Mouse (Mus musculus) hindbrain, postnatal 0 days (tissue): ENCODE results near the gene Spata18. TPM values are rescaled to one million over a fixed set of nuclear protein-coding genes. Genes with fewer than 3 reads are reported as not detected.

Experiments
- ATAC-seq: fragments of 200-750 bp; cut with Nextera tagmentation; 2 replicates; pipeline ENCODE4 v1.8.0; 2017; ENCODE audit warnings: mild to moderate bottlenecking, moderate TSS enrichment, moderate library complexity
- DNase-seq: peaks from one replicate; pipeline ENCODE4 v3.0.0-alpha.2; 2015; ENCODE audit warnings: low spot score
- H3K27ac ChIP-seq: fragments of 300-500 bp; sonication (generic); 2 replicates; pipeline ENCODE4 v1.5.1; 2014; ENCODE audit warnings: mild to moderate bottlenecking
- H3K27me3 ChIP-seq: fragments of 300-500 bp; sonication (generic); 2 replicates; pipeline ENCODE4 v1.6.1; 2014; ENCODE audit warnings: low read length, mixed read lengths; ENCODE audit not compliant: insufficient read depth
- H3K36me3 ChIP-seq: fragments of 300-500 bp; sonication (generic); 2 replicates; pipeline ENCODE4 v1.6.1; 2014; ENCODE audit warnings: low read length, mixed read lengths; ENCODE audit not compliant: insufficient read depth
- H3K4me1 ChIP-seq: fragments of 300-500 bp; sonication (generic); 2 replicates; pipeline ENCODE4 v1.6.1; 2014; ENCODE audit warnings: antibody characterized with exemption, low read length, mixed read lengths; ENCODE audit not compliant: insufficient read depth
- H3K4me2 ChIP-seq: fragments of 300-500 bp; sonication (generic); 2 replicates; pipeline ENCODE4 v1.6.1; 2014; ENCODE audit warnings: low read depth, mild to moderate bottlenecking, low read length, moderate library complexity, mixed read lengths
- H3K4me3 ChIP-seq: fragments of 300-500 bp; sonication (generic); 2 replicates; pipeline ENCODE4 v1.5.1; 2014; ENCODE audit warnings: low read length
- H3K9ac ChIP-seq: fragments of 300-500 bp; sonication (generic); replicated peaks from 2 replicates; pipeline ENCODE4 v1.6.1; 2014; ENCODE audit warnings: mild to moderate bottlenecking, low read length, moderate library complexity, mixed read lengths
- H3K9me3 ChIP-seq: fragments of 300-500 bp; sonication (generic); 2 replicates; pipeline ENCODE4 v1.6.1; 2016; ENCODE audit warnings: low read length, mixed read lengths
- CTCF ChIP-seq: IDR thresholded peaks from 2 replicates; pipeline ENCODE4 v1.5.1; 2016; ENCODE audit warnings: antibody characterized with exemption, control low read depth, low read depth
- WGBS: fragments of 180-500 bp; shearing (Covaris S2); extraction: QIAGEN DNeasy Blood & Tissue Kit; methylation state at CpG from one replicate; pipeline ENCODE4 v1.1.7; 2014; 5-methylcytosine and 5-hydroxymethylcytosine counted together
- polyA plus RNA-seq: library from polyadenylated mRNA; unstranded; fragments of >200 nt; fragmentation: Nextera tagmentation; extraction: Ambion mirVana; gene quantifications from 2 replicates; pipeline ENCODE4 v1.2.1, GENCODE M21; 2015
- total RNA-seq: library from RNA; depleted of rRNA; stranded (reverse); fragments of >200 nt; gene quantifications from 2 replicates; pipeline ENCODE4 v1.2.3, GENCODE M21; 2014

Gene Spata18
- total and polyA plus RNA-seq, 2 experiments from 2014 or later = 1.1 to 1.2 TPM

DNA sequence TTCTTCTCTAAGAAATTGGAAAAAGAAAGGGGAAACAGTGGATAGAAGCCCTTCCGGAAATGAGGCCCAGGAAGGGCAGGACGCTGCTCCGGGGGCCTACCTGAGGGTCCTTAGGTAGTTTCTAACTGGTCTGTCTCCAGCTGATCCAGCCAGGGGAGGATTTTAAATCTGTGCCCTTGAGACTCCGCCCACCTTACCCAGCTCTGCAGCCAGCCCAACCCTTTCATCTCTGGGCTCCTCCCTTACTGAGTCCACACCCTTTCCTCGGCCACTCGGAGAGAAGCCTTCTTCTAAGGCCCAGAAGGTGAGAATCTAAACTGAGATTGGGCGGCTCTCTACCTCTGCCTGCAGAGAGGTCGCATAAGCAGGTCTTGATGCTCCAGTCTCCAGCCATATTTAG is 18.9 kb upstream of the Spata18 start, which contains the start of gene Lrrc66:
Gene Lrrc66, minus strand, starts transcription at position 236 of the 400 bp plus-strand sequence.
- Histone ChIP-seq H3K9me3 (peaks cover 3% of the 10 kb centered on the region; the same call in 1 of the 2 replicates), H3K27me3 (no peaks in the 10 kb centered on the region), H3K9ac (no peak within 1 kb of the TSS), H3K4me3 (no peak within 1 kb of the TSS), H3K36me3 (peaks cover 19% of the 10 kb centered on the region), H3K27ac (no peak within 1 kb of the TSS), H3K4me2 (no peak within 1 kb of the TSS), H3K4me1 (no peaks in the 10 kb centered on the region)
- WGBS = 81% methylated on average over 8 of the region's 8 CpGs
- no peak for DNase-seq
- no peak for TF ChIP-seq CTCF
- no peak for ATAC-seq

DNA sequence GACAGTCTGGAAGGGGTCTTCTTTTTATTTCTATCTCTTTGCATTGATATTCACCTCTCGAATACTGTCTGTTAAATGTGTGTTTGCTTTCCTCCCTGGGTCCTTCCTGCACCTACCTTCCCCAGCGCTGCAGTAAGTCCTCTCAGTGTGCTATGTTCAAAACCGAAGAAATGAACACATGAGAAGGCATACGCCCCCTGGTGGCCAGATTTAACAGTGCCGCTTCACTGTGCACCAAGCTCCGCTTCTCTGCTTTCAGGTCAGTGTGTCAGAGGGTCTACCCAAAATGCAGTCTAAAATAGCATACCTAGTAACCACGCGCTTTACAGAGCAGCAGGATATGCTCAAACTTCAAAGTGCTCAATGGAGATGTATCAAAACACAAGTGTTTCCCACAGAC is 18.0 kb upstream of the Spata18 start:
- Histone ChIP-seq H3K27me3 (no peaks in the 10 kb centered on the region), H3K27ac (no peak overlapping the region), H3K9me3 (peaks cover 3% of the 10 kb centered on the region; the same call in 1 of the 2 replicates), H3K36me3 (peaks cover 19% of the 10 kb centered on the region), H3K9ac (no peak overlapping the region), H3K4me1 (no peaks in the 10 kb centered on the region), H3K4me3 (no peak overlapping the region), H3K4me2 (no peak overlapping the region)
- TF ChIP-seq CTCF = peak; percentile 91
- DNase-seq = peak; percentile 89
- 54% methylated on average over 8 of the region's 8 CpGs for WGBS
- 0 out of 2 replicates have a peak, but pooled peaks have one; percentile 24 for ATAC-seq

DNA sequence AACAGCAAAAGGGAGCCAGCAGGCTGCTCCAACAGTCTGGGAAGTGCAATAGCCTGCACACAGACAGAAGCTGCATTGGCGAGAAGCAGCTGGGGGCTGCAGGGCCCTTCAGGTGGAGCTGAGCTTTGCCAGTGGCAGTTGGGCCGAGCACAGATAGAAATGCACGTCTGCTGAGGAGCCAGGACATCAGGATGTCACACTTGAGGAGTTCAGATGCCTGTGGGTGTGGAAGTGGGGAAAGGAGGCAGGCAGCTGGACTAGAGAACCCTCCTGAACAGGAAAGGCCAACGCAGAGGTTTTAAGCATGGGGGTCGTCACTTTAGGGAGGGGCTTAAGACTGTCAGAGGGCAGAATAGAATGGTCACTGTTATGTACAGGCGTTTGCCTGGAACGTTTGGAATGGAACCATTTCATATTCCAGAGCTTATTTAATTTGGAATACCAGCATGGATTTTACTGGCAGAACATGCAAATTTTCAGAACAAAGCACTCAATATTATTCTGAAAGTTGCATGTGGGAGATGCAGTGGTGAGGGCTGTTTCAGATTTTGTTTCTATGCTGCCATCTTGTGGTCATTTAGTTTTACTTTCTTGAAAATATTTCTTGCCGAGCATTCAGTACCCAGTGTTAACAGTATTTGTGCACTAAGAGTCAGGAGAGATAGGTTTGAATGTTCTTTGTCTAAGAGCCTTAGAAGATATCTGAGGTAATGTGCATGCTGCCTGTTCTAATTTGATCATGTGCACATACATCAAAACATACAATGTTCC is 13.7 kb upstream of the Spata18 start:
- ATAC-seq (peak; percentile 81), DNase-seq (peak; percentile 89)
- 37% methylated on average over 8 of the region's 8 CpGs for WGBS
- Histone ChIP-seq H3K27me3 (no peaks in the 10 kb centered on the region), H3K27ac (0 out of 2 replicates have a peak overlapping the region, but pooled peaks have one; percentile 21), H3K4me1 (no peaks in the 10 kb centered on the region), H3K9me3 (peaks cover 3% of the 10 kb centered on the region; the same call in 1 of the 2 replicates), H3K9ac (0 out of 2 replicates have a peak overlapping the region, but pooled peaks have one; percentile 2), H3K4me2 (no peak overlapping the region), H3K36me3 (peaks cover 28% of the 10 kb centered on the region), H3K4me3 (no peak overlapping the region)
- TF ChIP-seq CTCF = peak; percentile 71

- 92% methylated on average over 3 of the region's 3 CpGs for WGBS
- Histone ChIP-seq H3K36me3 (peaks cover 13% of the 10 kb centered on the region; the same call in 1 of the 2 replicates), H3K9ac (no peak overlapping the region), H3K9me3 (no peaks in the 10 kb centered on the region), H3K4me3 (no peak overlapping the region), H3K4me1 (no peaks in the 10 kb centered on the region), H3K4me2 (no peak overlapping the region), H3K27me3 (no peaks in the 10 kb centered on the region), H3K27ac (no peak overlapping the region)
- TF ChIP-seq CTCF = no peak
- DNase-seq (no peak), ATAC-seq (no peak)
These were observed 10.1 kb upstream of the Spata18 start for GRCm38 (mm10) chr5:73641058-73641457.

DNA sequence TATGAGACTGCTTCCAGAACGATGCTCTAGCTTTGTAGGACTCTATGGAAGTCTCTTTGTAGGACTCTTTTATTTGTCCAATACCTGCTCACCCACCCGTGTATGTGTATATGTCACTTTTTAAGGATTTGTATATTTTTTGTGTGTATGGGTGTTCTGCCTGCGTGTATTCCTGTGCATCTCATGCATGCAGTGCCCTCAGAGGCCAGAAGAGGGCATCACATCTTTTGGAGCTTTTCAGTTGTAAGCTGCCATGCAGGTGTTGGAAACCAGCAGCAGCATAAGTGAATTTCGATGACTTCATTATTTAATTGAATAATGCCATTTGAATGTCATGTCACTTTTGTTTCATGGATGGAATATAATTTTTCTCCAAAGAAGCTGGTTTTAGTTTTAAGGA is 9.1 kb upstream of the Spata18 start:
- Histone ChIP-seq H3K27me3 (no peaks in the 10 kb centered on the region), H3K27ac (no peak overlapping the region), H3K9me3 (no peaks in the 10 kb centered on the region), H3K9ac (no peak overlapping the region), H3K4me2 (no peak overlapping the region), H3K36me3 (peaks cover 13% of the 10 kb centered on the region; the same call in 1 of the 2 replicates), H3K4me3 (no peak overlapping the region), H3K4me1 (peaks cover 6% of the 10 kb centered on the region; the same call in 1 of the 2 replicates)
- 82% methylated on average over 4 of the region's 4 CpGs for WGBS
- ATAC-seq (no peak), DNase-seq (peak; percentile 70)
- TF ChIP-seq CTCF = peak; percentile 72

DNA sequence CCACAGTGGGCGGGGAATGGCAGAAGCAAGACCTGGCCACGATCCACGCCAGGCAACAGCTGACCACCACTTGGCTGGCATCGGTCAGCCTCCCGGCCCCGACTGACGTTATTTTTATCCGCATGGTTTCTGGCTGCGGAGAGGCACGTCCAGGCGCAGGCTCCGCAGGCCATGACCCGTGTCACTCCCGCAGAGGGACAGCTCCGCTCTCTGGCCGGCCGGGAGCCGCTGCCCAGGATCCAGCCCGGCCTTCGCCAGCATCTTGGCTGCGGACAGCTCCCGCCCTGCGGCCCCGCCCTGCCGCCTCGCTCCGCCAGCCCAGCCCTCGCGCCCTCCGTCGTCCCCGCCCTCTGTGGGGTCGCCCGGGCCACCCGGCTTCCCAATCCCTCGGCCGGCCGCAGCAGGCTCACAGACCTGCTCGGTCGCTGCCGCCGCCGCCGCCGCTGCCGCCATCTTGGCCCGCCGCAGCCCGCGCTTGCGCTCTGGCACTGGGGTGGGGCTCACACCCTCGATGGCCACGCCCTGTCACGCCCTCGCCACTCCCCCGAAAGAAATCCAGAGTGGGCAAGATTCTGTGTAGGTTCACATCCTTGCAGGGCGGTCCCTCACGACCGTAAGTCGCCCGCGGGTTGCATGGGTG is 3.8 kb upstream of the Spata18 start, which contains the start of gene Sgcb:
Gene Sgcb, minus strand, starts transcription at position 530 of the 640 bp plus-strand sequence.
- peak; percentile 83 for DNase-seq
- TF ChIP-seq CTCF = no peak
- 0 out of 2 replicates have a peak, but pooled peaks cover 3% of the 10 kb centered on the region for H3K36me3 ChIP-seq
- peak within 1 kb of the TSS; percentile 75 for H3K27ac ChIP-seq
- peak within 1 kb of the TSS; percentile 95 for H3K4me3 ChIP-seq
- H3K27me3 ChIP-seq = peaks cover 32% of the 10 kb centered on the region
- under 1% methylated on average over 60 of the region's 62 CpGs for WGBS
- H3K9ac ChIP-seq = peak within 1 kb of the TSS; percentile 94
- H3K4me2 ChIP-seq = peak within 1 kb of the TSS; percentile 76
- H3K9me3 ChIP-seq = no peaks in the 10 kb centered on the region
- H3K4me1 ChIP-seq = peaks cover 15% of the 10 kb centered on the region; the same call in 1 of the 2 replicates
- ATAC-seq = peak; percentile 86
